Mouse (Mus musculus) T-helper 17 cell (primary cell): ENCODE results near the gene Synrg.

Experiments used
- in situ Hi-C, 2 experiments: fragments of 300-600 bp; cut with MboI, MseI; formaldehyde crosslinking; loops; 1 replicate in 1 of 2; 2 replicates in 1 of 2; pipeline ENCODE4 v1.15.1; 2025; ENCODE audit warnings: high pct_unique_total_duplicates in 2 of 2

The Synrg gene

GRCm38 (mm10) chr11:84073816-84074764, 109.9 kb downstream of the Synrg start:
- in situ Hi-C loops: loop anchor here in 1 of 2 experiments (5.0 kb wide), 1 partner anchor 53 kb away; the partner anchor contains the start of genes Acaca and Tada2a

GRCm38 (mm10) chr11:84077008-84077407, 112.8 kb downstream of the Synrg start:
- in situ Hi-C loops: no loop called here

- in situ Hi-C loops: no loop called here
Observed at GRCm38 (mm10) chr11:84078601-84079000, 114.4 kb downstream of the Synrg start.

GRCm38 (mm10) chr11:84079361-84079760, 115.1 kb downstream of the Synrg start:
- in situ Hi-C loops: no loop called here

- in situ Hi-C loops: no loop called here
Observed at GRCm38 (mm10) chr11:84079887-84080286, 115.7 kb downstream of the Synrg start.

GRCm38 (mm10) chr11:84080327-84080726, 116.1 kb downstream of the Synrg start:
- in situ Hi-C loops: no loop called here

GRCm38 (mm10) chr11:84081901-84082300, 117.7 kb downstream of the Synrg start:
- in situ Hi-C loops: no loop called here

- in situ Hi-C loops: no loop called here
Observed at GRCm38 (mm10) chr11:84090572-84090971, 126.3 kb downstream of the Synrg start.
